Comparison of ENCODE assay signal across 1 mouse cellular context in the genomic region with DNA sequence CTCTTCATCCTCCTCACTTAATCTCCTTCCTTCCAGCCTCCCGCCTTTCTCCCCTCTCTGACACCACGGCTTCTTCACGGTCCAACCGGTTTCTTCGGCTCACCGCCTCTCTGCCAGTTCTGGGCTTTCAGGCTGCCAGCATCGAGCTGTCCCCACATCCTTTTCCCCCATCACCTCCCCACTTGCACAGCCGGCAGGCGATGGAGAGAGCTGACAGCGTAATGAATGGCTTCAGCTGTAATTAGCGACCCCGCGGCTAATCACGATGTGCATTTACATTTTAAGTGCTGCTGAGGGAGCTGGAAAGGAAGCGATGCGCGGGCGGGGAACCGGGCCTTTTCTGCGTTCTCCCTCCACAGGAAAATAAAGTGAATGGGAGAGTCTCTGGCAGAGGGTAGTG.
TF ChIP-seq lines count a peak whose summit lies in the region.

No protein-coding gene starts in this region.

TF ChIP-seq in CH12.LX, 34 proteins besides CTCF, POLR2A, EP300 and RAD21:
- no peak for TF ChIP-seq ETS1 (conservative IDR thresholded peaks at IDR 0.05; ENCODE audit: low read depth, low read length)
